Mouse (Mus musculus) megakaryocyte progenitor cell, adult 5-6 weeks (primary cell): ENCODE measurements around the gene Ldlrap1. TPM values are rescaled to one million over a fixed set of nuclear protein-coding genes. Genes with fewer than 3 reads are reported as not detected.

Experiments used
- ATAC-seq: replicated peaks from 2 replicates; pipeline ENCODE4 v1.8.0; 2016; ENCODE audit warnings: mild to moderate bottlenecking, moderate TSS enrichment, inconsistent platforms; ENCODE audit not compliant: poor library complexity
- total RNA-seq, 2 experiments: library from RNA; stranded (forward) in 1 of 2; stranded (reverse) in 1 of 2; fragments of 157-497, 149-512 nt in 1 of 2; fragments of 200-1000 nt in 1 of 2; gene quantifications; 2 replicates each; pipeline versions ENCODE4 v1.2.3 to v1.2.4; 2015 to 2017

The Ldlrap1 gene
- total RNA-seq, 2 experiments from 2014 or later = 13.3 to 13.7 TPM

DNA sequence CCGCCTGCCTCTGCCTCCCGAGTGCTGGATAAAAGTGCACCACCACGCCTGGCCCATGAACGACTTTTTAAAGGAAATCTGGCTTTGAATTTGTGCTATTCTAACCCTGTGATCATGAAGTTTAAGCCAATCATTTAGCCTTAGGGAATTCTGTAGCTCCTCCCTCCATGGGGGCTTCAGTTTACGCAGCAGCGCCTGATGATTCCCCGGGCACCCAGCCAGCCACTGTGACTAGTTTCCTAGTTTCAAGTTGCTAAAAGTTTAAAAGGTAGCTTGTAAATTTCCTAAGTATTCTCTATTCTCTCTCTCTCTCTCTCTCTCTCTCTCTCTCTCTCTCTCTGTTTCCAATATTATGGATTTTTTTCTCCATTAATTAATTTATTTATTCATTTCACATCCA lies 8.4 kb upstream of the Ldlrap1 start:
- no peak for ATAC-seq

DNA sequence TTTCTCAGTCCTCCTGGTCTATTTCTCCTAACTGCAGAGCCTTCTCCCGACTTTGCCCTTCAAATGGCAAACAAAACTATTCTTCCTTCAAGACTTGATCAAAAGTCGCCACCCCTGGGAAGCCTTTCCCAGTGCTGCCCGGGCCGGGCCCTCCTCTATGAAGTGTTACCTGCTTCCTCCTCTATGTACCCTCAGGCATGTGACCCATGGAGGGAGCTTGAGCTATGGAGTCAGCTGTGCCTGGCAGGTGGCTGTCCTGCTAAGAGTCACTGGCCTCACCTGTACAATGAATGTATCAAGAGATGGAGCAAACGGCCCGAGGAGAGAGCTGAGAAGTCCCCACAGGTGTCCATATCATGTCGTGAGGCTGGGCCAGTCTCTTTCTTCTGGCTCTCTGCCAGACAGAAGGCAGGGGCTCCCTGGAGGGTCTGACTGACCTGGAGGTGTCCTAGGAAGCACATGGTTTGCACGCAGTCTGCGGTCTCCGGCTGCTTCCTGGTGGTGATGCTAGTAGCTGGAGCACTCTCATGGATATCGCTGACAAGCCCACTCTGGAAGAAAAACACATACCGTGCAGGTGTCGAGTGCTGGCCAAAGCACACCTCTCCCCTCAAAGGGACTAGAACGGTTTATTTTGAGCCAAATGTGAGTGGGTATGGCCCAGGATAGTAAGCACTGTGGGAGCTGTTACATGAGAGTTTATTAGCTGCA lies 7.6 kb upstream of the Ldlrap1 start:
- no peak for ATAC-seq

DNA sequence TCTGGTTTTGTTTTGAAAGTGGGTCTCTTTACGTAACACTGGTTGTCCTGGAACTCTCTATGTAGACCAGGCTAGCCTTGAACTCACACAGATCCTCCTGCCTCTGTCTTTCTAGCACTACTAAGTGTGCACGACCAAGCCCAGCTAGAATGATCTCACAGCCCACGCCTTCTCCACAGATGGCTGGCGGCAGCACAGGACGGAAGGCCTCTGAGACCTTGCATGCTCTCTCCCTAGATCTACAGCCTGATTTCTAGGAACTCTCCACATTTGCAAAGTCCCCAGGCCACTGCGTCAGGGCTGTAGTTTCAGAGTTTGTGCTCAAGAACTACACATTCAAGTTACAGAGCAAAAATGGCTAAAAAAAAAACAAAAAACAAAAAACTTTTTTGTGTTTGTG lies 6.3 kb upstream of the Ldlrap1 start:
- no peak for ATAC-seq

DNA sequence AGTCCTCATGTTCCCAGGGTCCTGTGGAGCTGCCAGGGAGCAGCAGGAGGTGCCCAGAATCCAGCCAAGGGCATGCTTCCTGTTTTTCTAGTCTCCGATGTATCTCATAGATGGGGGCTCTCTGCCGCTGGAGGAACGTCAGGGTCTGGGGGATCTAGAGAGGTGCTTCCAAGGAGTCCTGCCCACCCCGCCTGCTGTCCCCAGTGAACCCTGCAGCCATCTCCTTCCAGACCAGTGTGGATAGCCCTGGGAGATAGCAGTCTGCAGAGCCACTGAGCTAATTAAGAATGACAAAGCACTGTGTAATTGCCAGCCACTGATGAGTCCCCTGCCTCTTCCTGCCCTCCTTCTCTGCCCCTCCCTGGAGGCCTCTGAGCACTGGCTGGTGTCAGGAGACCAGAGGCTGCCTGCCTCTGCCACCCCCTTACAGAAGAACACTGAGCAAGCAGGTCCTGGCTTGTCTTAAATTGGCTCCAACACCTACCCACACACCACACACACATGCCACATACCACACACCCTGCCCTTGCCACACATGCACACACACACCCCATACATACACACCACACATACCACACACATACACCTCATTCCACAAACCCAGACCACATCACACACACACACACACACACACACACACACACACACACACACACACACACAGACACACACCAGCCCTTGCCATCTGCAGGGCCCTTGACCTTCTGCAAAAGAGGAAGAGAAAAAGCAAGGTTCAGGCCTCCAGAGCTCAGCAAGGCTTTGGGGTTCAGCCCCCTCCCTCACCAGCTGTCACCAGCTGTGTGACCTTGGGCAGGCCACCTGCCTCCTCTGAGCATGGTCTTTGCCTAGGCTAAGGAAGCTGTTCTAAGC lies 5.2 kb upstream of the Ldlrap1 start:
- peak; percentile 75 for ATAC-seq

DNA sequence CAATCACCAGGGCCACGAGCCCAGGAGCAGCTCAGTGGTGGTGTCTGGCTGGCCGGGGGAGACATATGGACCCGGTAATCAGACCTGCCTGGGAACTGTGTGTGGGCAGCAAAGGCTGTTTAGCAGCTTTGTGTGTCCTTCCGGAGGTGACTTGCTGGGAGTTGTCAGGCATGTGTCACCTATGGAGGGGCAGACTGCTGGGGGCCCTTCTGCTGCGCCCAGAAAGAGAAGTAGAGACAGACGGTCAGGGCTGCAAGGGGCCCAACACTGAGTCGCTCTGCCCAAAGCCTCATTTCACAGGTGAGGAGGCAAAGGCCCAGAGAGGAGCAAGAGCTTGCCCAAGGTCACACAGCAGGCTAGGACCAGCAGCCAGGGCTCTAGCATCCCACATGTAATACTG lies 2.1 kb upstream of the Ldlrap1 start:
- ATAC-seq = no peak

DNA sequence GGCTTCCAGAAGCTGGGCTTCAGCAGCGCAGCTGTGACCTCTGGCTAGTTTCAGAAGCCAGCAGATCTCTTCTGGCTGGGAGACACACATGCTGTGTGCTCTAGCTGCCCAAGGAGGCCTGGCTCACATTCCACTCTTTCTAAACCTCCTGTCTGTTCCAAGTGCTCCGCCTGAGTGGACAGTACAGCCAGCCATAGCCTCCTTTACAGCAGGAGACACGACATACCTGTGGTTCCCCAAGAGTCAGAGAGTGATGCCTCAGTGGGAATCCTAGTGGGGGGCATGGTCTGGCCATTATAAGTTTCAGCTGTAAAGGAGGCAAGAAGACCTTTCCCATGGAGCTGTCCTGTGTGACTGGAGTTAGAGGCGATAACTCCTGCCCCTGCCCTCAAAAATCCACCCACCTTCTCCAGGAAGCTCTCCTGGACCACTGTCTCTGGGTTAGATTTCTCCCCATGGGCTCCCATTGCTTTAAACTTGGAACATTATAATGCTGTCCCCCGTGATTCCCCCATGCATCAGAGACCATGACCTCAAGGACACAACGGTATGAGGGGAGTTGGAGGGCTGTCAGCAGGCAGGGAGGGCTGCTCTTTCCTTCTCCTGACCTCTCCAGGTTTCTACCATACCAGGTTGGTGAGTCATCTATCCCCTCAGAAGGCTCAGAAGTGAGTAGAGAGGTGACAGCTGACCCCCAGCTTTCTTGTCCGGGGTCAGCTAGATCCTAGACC lies 1.4 kb upstream of the Ldlrap1 start:
- ATAC-seq = no peak

DNA sequence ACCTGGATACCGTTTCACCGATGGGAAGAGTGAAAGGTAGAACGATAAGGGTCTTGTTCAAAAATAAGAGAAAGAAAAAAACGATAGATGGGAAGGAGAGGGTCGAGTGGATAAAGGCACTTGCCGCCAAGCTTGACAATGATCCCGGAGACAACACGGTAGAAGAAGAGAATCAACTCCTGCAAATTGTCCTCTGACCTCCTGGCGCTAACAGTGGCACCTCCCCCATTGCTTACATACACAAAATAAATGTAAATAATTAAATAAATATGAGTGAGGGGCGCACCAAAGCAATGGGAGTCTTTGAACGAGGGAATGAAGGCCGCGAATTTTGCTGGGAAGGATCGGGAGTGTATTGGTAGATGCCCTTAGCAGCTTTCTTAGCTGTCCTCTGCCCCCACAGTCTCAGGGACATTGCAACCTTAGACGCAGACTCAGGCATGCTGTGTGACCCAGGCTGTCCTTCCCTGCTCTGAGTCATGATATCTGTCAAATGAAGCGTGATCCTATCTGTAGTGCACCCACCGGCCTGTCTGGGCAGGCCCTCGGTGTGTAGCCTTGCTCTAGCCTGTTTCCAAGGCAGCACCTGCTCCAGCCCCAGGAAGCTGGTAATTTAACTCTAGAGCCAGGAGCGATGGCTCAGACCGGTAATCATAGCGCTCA lies 533 bp upstream of the Ldlrap1 start:
- no peak for ATAC-seq

DNA sequence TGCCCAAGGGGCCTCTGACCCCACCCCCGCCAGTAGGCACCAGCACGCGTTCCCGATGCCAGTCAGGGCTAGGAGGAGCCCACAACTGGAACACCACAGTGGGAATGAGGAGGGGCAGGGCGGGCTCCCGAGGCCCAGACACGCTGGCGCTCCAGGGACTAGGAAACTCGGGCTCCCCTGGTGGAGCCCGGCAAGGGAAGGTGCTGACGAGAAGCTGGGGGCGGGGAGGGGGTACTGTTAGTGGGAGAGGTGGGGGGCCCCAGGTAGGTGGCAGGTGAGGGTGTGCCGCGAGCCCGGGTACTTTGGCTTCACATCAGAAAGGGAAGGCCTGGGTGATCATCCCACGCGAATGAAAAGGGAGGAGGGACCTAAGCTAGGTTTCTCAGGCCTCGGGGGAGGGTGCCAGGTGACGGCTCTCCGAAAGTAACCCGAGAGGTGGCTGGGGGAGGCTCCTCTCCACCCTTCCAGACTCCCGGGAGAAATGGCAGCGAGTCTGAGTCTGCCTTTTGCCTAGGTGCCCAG lies 859 bp downstream of the Ldlrap1 start:
- no peak for ATAC-seq

DNA sequence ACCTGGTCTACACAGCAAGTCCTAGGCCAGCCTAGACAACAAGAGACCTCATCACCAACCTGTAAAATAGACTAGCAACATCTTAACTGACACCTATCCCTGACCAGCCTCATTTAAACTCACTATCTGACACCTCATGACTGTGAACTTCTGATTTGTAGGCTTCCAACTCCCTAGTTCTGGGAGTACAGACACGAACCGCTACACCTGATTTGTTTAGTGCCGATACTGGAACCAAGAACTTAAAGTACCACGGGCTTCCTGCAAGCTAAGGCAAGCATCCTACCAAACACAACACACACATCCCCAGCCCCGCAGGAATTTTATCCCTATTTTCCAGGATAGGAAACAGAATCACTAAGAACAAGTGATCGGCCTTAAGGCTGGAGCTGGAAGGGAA lies 1.5 kb downstream of the Ldlrap1 start:
- no peak for ATAC-seq

DNA sequence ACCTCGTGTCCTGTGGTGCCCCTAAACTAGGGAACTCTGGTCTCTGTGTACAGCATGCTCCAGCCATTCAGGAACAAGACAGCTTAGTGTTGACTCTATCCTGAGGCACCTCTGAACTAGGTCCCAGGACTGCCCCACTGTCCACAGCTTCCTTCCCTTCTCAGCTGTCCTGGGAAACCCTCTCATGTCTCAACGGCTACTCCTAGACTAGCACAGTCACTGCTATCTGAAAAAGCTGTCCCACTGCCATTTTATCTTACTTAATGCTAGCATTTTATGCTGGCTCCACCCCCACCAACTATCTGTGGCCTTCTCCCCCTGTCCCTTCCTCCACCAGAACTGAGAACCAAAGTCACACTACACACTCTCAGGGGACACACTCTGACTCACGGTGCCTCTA lies 3.5 kb downstream of the Ldlrap1 start:
- peak; percentile 9 for ATAC-seq

DNA sequence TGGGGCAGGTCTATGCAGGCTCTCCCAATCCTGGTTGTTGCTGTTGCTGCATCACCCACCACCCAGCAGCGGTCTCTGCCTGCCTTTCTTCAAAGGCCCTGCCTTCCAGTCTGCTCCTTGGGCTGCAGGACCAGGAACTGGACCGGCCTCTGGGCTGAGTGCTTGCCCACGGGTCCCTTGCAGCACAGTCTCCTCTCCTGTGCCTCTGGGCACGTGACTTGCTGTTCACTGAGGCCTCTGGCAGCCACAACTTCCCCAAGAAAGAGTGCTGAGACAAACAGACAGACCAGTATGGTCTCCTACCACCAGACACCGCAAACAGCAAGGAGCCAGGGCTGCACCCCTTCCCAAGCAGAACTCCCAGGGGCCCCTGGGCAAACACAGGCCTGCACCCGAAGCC lies 5.5 kb downstream of the Ldlrap1 start:
- ATAC-seq = peak; percentile 18

DNA sequence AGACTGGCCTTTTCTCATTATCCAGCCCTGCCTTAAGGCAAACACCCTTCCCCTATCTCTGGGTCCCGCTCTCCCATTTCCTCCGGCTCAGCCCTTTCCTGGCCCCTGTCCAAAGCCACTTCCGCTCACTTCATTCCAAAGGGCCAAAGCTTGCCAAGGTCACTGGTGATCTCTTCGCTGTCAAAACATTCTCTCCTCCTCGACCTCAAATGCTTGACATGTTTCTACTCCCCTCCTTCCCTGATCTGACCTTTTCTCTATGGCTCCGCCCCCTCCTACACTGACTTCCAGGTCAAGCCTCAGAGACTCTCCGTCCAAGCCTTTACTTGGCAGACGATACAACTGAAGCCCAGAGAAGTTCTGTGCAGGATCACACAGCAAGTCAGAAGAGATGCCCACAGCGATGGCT lies 7.0 kb downstream of the Ldlrap1 start:
- ATAC-seq = peak; percentile 16

DNA sequence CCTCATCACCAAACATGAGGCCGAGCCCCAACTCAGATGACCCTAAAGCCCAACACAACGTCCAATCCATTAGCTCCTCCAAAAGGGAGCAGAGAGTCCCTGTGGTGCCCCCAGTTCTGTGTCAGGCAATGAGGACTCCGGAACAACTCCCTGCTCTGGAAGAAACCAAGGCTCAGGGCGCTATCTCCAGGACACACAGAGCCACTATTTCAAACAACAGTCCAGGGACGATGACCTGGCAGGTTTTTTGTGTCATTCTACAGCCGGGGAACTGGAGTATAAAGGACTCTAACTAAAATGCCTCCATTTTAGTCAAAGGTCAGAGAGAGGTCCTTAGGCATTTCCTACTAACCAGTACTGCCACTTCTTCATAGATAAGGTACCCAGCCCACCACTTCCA lies 7.5 kb downstream of the Ldlrap1 start:
- ATAC-seq = no peak

DNA sequence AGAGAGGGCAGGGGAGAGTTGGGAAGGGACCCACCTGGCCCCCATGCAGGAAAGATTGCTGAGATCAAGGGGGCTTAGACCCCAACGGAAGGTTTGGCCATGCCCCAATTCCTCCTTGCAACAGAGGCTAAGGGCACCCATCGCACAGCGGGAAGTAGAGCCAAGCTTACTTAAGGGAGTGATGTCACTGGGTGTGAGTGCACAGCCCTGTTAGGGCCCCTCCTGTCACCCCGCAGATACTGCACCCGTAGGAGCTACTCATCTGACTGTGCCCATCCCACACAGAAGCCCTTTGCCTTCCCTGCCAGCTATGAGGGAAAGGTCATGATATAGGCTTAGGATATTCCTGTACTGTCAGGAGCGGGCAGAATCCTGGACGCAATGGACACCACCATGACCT lies 8.3 kb downstream of the Ldlrap1 start:
- ATAC-seq = peak; percentile 43

DNA sequence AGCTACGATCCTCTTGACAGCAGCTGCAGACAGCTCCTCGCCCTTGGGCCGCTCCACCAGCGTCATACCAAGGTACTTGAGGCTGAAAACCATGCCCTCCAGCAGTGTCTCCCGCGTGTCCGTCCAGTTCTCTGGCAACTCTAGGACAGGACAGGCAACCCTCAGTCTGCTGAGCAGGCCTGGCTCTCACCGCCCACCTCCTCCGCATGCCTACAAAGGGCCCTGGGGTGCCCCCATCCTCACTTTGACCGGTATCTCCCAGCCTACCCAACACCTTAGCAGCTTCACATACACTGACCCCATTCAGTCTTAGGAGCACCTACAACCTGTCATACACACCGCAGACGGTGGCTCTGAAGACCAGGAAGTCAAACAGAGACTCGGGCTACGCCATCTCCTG lies 8.9 kb downstream of the Ldlrap1 start:
- no peak for ATAC-seq

DNA sequence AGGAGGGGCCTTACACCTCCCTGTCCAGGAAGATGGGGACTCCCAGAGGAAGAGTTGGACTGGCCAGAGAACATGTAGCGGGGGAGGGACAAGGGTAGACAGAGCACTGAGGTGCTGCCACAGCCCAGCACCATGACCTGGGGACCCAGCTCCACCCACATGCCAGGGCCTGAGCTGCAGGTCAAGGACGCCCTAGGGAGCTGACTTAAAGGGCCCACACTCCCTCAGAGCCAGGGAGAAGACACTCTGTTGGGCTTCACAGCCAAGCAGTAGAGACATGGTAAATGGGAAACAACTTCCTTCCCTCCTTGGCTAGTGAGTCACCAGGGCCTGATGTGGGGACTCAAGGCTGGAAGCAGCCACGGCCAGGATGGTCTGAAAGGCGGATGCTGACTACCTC lies 9.5 kb downstream of the Ldlrap1 start:
- ATAC-seq = no peak

DNA sequence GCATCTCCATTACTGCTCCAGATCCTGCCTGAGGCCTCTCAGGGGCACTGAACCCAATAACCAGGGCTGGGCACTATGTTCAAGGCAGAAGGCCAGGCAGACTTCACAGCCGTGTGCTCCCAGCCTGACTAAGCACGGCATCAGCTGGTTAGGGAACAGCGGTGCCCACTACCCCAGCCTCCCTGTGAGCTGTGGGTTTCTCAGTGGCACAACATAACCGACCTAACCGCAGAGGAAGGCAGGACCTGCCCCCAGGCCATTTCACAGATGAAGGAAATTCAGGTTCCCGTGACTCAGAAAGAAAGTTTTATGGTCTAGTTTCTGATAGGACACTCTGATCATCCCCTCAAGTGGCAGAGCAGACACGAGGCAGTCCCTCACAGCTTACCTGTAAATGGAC lies 10.9 kb downstream of the Ldlrap1 start:
- peak; percentile 14; the same call in 1 of the 2 replicates for ATAC-seq

DNA sequence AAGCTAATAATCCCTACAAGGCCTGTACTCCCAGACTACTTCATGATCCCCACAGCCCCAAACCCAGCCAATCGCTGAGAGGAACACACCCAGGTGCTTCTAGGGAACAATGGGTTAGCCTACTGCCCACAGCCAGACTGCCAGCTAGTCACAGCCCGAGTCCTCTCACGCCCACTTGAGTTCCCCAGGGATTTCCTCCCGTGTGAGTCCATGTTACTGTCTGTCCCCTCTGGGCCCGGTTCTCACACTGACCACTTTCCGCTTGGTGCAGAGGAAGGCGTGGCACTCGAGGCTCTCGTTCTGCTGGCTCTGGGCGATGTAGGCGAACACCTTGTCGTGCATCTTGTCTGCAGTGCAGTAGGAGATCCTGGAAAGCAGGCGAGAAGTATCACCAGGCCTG lies 12.9 kb downstream of the Ldlrap1 start:
- ATAC-seq = no peak

DNA sequence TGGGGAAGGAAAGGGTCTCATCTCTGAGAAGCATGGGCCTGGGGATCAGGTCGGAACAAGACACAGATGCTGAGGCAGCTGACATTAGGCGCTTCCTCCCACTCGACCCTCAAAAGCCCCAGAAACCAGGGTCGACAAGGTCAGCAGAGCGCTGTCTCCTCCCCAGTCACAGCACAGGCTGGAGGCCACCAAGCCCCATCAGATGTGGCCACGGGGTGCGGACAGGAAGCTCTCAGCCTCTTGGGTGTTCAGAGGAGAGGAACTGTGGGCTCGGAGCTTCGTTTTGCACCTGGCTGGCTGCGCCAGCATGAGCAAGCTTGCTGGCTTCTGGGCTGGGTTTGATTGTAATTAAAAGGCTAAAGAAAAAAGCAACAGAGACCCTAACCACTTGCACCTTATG lies 13.5 kb downstream of the Ldlrap1 start:
- no peak for ATAC-seq

DNA sequence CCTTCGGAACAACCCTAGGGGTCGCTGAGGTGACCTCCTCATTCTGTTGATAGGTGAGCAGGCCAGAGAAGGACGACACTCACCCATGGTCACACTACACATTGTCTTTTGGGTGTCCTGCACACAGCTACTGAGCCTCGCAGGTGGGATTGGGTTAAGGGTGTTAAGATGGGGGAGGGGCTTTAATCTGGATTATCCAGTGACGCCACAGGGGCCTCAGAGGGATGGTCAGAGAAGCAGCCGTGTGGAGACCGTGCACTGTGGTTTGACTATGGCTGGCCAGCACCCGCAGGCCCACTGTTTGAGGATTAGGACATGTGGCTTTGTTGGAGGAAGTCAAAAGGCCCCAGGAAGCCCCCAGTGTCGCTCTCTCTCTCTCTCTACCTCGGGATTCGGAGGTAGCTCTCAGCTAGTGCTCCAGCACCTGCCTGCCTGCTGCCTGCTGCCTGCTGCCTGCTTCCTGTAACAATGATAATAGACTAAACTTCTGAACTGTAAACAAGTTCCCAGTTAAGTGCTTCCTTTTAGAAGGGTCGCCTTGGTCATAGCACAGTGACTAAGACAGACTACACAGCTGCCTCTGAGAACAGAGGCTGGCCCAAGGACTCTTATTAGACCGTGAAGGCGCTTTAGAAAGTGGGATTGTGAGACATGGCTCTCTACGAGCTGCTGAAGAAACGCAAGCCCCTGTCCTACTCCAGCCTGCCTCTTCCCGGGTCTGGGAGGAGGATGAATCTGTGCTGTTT lies 14.1 kb downstream of the Ldlrap1 start:
- peak; percentile 5; the same call in 1 of the 2 replicates for ATAC-seq
